Mouse (Mus musculus) left cerebral cortex, postnatal 10 days (tissue): Measurements from ENCODE around the gene Olfr1344. TPM values are rescaled to one million over a fixed set of nuclear protein-coding genes. Genes with fewer than 3 reads are reported as not detected.
"Not testable (repeated sequence)": the region's sequence is repeated elsewhere in the genome, so short reads cannot be mapped to it uniquely, and the experiment has no call there.

Experiments
- DNase-seq, 2 experiments: peaks; one replicate each; pipeline ENCODE4 v3.0.0; 2021 to 2022; ENCODE audit warnings: low spot score in 2 of 2, mixed read lengths in 1 of 2; ENCODE audit errors: extremely low spot score in 1 of 2
- intact Hi-C: fragments of 180-260 bp; cut with DNase I; formaldehyde crosslinking; loops from one replicate; pipeline ENCODE4 v1.15.1; 2025
- total RNA-seq, 2 experiments: library from RNA; stranded (reverse); gene quantifications; 2 replicates each; pipeline ENCODE4 v1.2.3; 2021

Gene Olfr1344
- total RNA-seq, result 1 to 10 TPM in 1 of 2 experiments, under 1 TPM in 1; 0.86 to 1.4 TPM

DNA sequence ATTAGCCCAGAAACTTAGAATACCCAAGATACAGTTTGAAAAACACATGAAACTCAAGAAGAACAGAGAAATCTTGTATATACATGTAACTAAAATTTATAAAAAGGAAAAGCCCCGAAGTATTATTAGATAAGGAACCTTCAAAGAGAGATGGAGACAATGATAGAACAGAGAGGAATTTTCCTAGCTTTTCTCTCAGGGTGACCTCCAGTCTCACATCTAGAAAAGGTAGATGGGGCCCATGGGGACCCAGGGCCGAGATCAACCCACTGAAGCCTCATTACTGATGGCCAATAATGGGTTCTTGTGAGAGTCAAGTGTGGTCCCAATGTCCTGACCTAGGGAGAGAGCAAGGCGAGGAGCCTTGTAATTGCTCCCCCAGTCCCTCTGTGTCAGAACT, at the start of gene Olfr1344:
Gene Olfr1344 (plus strand): TSS at position 301 of the 400 bp plus-strand sequence.
- intact Hi-C loops, result no loop called here
- no peak for DNase-seq

DNA sequence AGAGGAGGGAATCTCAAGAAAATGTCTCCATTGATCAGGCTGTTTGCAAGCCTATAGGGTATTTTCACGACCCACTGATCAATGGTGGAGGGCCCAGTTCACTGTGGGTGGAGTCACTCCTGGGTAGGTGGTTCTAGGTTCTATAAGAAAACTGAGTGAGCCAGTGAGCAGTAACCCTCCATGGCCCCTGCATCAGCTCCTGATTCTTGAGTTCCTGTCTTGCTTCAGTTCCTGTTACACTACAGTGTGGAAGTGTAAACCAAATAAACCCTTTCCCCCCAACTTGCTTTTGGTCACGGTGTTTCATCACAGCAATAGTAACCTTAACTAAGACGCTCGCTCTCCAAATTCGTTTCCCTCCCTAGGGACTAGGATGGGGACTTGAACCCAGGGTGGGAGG, 49.5 kb upstream of the Olfr1344 start:
- no peak for DNase-seq
- intact Hi-C loops, result no loop called here

DNA sequence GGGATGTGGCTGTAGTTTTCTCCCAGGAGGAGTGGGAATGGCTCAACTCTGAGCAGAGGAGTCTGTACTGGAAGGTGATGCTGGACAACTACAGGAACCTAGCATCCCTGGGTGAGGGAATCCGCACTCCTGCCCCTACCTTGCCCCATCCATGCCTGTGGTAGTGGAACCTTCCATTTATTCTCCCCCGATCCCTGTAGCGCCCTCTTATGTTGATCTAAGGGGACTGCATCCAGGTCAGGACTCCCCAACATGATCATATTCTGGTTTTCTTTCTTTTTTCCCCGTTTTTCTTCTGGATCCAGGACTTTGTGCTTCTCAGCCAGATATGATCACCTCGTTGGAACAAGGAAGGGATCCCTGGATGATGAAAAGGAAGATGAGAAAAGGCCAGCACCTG, 49.0 kb upstream of the Olfr1344 start:
- DNase-seq, result no peak
- intact Hi-C loops, result no loop called here

DNA sequence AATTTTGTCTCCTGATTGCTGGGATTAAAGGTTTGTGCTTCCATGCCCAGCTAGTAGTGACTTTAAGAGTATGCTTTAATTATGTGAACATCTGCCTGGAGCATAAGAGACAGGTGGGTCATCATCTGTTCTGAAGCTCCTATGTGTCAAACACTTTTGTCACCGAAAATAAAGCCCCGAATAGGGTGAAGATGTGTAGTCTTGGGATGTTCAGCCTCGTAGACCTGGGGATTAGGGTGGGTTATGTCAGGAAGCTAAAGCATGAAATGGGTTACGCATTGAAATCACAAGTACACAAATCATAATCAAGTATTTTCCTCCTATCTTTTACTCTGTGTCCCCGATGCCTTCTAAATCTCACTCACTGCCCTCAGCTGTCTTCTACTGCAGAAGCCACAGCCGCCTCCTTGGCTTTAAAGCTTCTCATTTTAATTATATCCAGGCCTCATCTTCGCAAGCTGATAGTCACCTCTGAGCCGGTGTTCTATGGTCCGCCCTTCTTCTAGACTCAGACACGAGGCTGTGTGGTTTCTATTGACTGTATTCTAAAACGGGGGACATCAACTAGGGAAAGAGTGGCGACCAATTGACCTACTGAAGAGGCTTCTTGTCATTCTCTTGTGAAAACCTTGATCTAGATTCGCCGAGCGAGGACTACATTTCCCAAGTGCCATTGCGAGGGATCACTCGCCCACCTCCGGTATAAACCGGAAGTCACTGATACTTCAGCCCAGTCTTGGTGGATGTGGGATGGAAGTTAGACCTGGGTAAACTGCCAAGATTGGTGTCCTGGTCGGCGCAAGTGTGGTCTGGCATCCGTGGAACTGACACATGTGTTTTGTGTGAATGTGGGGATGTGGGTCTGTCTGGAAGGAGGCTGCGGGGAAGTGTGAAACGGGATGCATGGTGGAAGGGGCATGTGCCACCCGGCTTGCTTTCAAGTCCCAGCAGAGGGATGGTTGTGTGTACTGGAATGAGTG, 40.2 kb upstream of the Olfr1344 start, which contains the start of gene Smim17:
Gene Smim17 (plus strand): TSS at position 720 of the 980 bp plus-strand sequence.
- intact Hi-C loops, result no loop called here
- peak; percentile 64 to 75 for DNase-seq

DNA sequence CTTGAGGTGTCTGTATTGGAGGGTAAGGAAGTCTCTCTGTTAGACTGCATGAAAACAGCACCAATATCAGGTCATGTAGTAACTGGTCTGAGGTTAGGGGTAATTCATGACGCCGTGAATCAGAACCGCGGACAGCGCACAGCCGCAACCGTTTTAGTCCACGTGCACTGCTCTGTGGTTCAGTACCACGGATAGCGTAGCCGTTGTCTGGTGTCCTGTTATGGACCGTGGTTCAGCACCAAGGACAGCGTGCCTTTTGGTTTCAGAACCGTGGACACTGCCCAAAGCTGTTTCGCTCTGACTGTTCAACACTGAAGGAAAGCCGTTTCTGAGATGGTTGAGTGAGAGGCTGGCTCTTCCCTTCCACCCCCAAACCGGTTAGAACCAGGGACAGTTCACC, 28.4 kb upstream of the Olfr1344 start, which contains the start of gene Gm20715:
Gene Gm20715 (plus strand): TSS at position 235 of the 400 bp plus-strand sequence.
- intact Hi-C loops, result no loop called here
- DNase-seq, result peak; percentile 72 to 93

DNA sequence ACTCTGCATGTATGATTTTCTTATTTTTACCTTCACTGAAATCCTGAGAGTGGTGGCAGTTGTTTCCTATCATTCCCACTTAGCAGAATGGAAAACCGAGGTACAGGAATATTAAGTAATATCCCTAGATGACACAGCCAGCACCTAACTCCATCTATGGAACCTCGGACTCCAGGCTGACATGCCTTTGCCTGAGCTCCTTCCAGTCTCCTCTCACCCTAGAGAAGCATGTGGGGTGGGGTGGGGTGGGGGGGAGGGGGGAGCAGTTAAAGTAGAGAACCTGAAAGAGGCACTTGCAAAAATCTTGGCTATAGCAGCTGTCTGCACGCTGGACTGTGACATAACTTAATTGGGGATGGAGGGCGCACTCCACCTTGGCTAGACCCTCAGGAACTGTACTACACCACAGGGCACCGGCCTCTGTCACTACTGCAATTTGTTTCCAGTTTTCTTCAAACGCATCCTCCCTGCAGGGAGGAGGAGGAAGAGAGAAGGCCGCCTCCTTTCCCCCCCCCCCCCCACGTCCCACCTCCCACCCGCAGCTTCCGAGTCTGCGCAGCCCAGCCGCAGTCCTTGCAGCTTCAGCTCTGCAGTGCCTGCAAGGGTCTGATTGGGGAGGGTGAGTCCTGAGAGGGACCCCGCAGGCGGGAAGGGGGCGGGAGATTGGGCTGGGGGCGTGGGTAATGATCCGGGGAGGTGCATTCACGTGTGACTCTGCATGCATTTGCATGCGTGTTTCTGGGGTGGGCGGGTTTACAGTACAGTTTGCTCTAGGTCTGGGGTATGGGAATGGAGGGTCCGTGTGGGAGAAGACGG, 23.7 kb upstream of the Olfr1344 start:
- intact Hi-C loops, result no loop called here
- peak; percentile 49 to 66 for DNase-seq

DNA sequence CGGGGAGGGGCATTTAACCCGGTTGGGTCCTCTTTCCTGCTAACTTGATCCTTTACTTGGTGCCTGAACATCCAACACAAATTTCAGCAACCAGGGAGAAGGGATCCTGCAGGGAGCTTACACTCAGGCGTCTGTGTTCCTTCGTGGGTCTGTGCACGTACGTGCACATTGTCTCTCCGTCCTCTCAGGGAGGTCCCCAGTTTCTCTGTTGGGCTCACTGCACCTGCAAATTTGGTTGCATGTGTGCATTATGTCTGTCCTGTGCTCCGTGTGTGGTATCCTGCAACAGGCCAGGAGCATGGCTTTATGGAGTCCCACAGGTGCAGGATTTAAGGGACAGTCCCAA, 23.1 kb upstream of the Olfr1344 start:
- DNase-seq, result no peak
- intact Hi-C loops, result no loop called here

DNA sequence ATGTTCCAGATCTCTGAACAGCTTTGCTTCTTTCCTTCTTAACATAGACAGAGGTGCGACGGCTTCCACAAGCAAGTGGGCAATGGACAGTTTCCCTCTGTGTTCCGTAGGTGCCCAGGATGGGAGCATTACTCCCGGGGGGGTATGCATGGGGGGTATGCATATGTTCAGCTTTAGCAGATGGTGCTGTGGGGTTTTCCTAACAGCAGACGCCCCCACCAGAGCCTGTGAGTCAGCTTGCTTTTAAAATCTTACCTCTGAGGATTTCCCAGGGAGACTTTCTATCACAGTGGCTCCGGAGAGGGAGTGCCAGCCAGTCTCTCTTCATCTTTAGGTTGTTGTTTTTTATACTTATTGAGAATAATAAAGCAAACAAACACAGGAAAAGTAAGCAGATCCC, 18.6 kb upstream of the Olfr1344 start:
- intact Hi-C loops, result loop anchor here (10.0 kb wide), 2 partner anchors 65 to 865 kb away; no protein-coding TSS in a partner anchor
- DNase-seq, result no peak

DNA sequence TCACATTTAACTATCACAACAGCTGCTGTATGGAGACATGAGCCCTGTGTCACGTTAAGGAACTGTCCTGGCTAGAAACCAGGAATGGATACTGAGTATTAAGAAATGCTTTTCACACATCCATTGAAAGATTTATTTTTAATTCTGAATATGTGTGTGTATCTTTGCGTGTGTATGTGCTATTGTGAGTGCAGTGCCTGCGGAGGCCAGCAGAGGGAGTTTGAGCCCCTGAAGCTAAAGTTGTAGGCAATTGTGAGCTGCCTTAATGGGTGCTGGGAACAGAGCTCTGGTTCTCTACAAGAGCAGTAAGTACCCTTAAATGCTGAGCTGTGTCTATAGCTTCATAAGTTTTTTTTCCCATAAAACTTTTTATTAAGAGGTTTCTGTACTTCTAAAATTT, 9.1 kb upstream of the Olfr1344 start:
- no peak for DNase-seq
- intact Hi-C loops, result loop anchor here (10.0 kb wide), 2 partner anchors 75 to 855 kb away; no protein-coding TSS in a partner anchor

DNA sequence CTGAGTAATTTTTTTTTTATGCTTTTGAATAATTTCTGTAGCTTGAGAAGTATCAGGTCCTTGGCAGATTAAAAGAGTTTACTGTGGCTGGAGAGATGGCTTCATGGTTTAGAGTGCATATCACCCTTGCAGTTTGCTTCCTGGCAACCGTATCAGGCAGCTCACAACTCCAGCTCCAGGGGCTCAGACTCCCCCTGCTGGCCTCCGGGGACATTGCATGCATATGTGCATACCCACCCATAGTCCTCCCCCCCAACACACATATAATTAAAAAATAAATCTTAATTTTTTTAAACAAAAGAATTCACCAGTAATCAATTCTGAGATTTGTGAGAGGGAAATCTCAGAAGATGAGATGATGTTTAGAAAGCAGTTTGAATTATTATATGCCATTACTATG, 8.1 kb upstream of the Olfr1344 start:
- peak in 1 of 2 experiments; percentile 38 for DNase-seq
- intact Hi-C loops, result loop anchor here (5.0 kb wide), 1 partner anchor 507 kb away; no protein-coding TSS in a partner anchor

DNA sequence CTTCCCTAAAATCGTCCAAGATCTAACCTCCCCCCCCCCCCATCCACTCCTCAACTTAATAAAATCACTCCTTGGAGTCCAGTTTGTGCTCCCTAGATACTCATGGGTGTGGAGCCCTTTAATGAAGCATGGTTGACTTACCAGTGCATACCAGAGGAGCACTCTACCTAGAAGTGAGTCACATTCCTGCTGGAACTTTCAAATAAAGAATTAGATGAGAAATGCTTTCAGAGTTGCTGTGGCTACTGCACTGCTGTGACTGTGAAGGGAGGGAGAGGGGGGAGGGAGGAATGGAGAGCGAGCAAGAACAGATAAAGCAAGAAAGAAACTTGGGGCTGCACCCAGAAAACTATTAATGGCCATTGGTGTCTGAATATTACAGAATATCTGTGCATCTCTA, 2.7 kb downstream of the Olfr1344 start:
- intact Hi-C loops, result loop anchor here (10.0 kb wide), 1 partner anchor 144 kb away; no protein-coding TSS in a partner anchor
- no peak for DNase-seq

DNA sequence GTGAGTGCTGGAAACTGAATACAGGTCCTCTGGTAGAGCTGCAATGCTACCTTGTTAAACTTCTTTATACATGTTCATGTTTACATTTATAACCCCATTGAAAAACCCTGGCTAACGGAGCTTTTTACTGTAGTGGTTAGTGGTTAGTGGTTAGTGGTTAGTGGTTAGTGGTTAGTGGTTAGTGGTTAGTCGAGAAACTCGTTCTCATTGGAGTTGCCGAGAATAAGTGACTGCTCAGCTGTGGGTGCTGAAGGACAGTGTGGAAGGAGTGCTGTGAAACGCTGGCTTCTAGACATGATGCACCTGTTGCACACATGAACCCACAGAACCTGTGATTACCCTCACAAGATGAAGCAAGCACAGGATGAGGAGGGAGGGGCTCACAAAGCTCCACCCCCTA, 9.3 kb downstream of the Olfr1344 start:
- DNase-seq, result no peak
- intact Hi-C loops, result loop anchor here (10.0 kb wide), 1 partner anchor 137 kb away; no protein-coding TSS in a partner anchor

DNA sequence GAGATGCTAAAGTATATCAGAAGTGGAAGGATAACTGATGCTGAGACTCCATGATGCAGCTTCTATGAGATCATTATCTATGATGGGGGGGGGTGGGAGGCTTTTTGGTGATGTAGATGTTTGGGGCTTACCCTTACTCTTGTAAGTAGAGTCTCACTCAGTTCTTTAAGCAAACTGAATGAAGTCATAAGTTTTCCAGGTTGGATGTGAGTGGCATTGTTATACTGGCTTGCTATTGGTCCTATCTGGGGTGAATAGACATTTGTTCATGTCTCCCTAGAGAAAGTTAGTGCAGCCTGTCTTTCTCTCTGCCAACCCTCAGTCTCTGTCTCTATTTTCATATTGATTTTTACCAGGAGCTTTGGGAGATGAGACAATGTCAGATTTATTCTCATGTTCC, 17.4 kb downstream of the Olfr1344 start, which contains the start of gene Olfr1336:
Gene Olfr1336 (plus strand): TSS at position 301 of the 400 bp plus-strand sequence.
- intact Hi-C loops, result no loop called here
- no peak for DNase-seq

DNA sequence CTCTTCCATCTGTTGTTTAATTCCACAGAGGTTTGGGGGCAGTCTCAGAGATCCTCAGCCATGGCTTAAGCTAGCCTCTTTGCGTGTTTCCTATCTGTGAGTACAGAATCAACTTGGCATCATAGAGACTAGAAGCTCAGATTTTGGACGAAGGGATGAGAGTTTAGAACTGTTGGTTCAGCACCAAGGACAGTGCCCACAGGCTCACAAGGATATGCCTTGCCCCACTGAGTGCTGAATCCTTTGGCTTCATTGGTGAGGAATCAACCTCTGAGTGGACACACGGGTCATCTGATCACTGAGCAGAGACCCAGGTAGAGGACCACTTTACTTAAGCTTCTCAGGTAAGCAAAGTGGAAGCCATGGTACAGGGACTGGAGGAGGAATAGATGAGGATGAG, 17.9 kb downstream of the Olfr1344 start:
- intact Hi-C loops, result no loop called here
- no peak for DNase-seq

DNA sequence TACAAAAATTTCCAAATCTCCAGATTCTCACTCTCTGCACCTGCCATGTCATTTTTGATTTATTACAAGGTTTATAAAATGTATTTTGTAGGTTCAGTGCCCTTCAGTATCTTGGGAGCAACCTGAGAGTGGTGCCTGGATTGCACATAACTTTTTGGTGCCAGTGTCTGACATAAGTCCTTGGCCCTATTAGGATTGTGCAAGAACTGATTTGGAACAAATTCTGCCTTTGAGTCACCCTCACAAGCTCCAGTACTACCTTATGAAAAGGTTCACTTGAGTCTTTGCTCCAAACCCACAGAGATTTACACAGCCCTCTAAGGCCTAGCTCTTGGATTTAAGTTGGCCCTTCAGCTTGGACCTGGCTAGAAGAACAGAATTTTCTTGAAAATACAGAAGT, 28.5 kb downstream of the Olfr1344 start, which contains the start of gene Olfr1346:
Gene Olfr1346 (plus strand): TSS at position 151 of the 400 bp plus-strand sequence.
- intact Hi-C loops, result no loop called here

DNA sequence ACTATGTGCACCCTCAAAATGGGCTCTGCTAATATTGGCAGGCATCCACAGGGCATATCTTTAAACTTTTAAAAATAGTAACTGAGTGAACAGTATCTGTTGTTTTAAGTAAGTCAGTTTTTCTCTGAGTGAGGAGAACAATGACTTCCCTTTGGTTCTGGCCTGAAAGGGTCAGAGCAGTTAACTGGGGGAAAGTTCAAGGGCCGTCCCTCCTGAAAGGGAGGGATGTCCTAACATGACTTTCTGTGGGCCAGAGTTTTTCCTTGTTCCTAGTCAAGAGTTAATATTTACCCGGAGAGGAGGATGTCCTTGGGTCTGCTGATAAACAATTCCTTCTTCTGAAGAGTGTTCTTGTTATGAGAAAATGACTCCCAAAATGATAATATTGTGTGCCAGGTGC, 39.1 kb downstream of the Olfr1344 start:
- intact Hi-C loops, result not testable (repeated sequence)

More for the DNA sequence above, 28.5 kb downstream of the Olfr1344 start, which contains the start of gene Olfr1346:
- DNase-seq, result no peak

DNA sequence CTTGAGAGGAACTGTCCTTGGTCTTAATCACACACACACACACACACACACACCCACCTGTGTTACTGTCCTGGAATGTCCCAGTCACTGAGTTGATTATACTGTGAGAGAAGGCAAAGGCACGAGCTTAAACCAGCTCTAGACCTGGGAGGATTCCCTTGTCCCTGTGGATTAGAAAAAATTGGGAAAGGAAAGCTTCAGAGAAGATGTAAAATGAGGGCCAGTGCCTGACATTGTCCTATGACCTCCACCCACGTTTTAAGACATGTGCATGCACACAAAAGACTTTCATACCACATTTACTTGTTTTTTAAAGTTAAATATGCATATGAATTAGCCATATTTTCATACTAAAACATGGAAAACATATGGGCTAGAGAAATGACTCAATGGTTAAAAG, 48.4 kb downstream of the Olfr1344 start, which contains the start of gene Olfr5:
Gene Olfr5 (minus strand): TSS at position 101 of the 400 bp plus-strand sequence.
- intact Hi-C loops, result no loop called here

More for the DNA sequence above, 39.1 kb downstream of the Olfr1344 start:
- DNase-seq, result not testable (repeated sequence)

More for the DNA sequence above, 48.4 kb downstream of the Olfr1344 start, which contains the start of gene Olfr5:
- DNase-seq, result no peak
